Mouse (Mus musculus): ENCODE measurements at regions not wholly inside any gene's neighbourhood (a gene's known extent, or its start where the extent isn't known, plus 50 kb on each side); places are given as distances from the start of the nearest gene placed in this dataset.

DNA sequence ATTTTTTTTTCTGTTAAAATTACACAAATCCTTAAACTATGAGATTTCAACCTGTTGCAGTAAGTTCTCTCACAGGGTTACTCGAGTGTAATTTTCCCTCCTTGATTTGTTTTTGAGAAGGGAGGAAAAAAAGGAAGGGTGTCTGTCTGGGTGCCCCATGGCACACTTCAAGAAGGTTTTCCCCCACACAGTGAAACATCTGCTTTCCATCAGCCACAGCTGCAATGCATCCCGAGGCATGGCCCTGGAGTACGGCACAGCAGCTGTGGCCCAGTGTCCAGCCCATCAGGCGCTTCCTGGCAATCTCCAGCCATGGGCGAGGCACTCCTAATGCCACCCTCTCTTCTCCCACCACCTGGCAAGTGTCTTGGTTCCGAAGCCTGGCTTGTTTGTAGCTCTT, 331.8 kb upstream of the Sox9 start:
- Histone ChIP-seq H3K36me3 (ENCODE audit: control insufficient read depth, insufficient read depth) (no peaks in the 10 kb centered on the region), H3K4me3 (replicated peaks; ENCODE audit: low read length) (no peak overlapping the region), H3K9ac (replicated peaks; ENCODE audit: low read depth, low read length) (no peak overlapping the region), H3K27ac (ENCODE audit: low read length) (no peak overlapping the region), H3K27me3 (replicated peaks; ENCODE audit: control insufficient read depth, insufficient read depth, low read length) (no peaks in the 10 kb centered on the region), H3K4me1 (replicated peaks; ENCODE audit: control insufficient read depth, insufficient read depth, low read length) (no peaks in the 10 kb centered on the region), H3K9me3 (ENCODE audit: control insufficient read depth, low read length) (no peaks in the 10 kb centered on the region), H3K4me2 (ENCODE audit: low read length) (no peak overlapping the region)
- 65% methylated on average over 6 of the region's 6 CpGs for WGBS
- ATAC-seq = no peak

DNA sequence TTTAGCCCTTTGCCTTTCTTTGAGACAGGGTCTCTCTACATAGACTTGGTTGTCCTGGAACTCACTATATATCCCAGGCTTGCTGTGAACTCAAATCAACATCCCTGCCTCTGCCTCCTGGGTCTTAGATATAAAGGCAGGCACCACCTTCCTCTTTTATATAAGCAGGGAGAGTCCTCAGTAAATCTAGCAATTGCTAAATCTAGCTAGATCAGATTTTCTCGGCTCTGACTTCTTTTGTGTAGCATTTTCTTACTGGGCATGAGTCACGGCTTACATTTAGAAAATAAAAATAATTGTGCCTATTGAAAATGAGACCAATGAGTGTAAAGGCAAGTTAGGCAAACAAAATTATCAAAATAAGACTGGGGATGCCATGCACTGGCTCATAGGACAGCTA, 323.9 kb upstream of the Sox9 start:
- Histone ChIP-seq H3K36me3 (ENCODE audit: control insufficient read depth, insufficient read depth) (no peaks in the 10 kb centered on the region), H3K27ac (ENCODE audit: low read length) (no peak overlapping the region), H3K4me3 (replicated peaks; ENCODE audit: low read length) (no peak overlapping the region), H3K27me3 (replicated peaks; ENCODE audit: control insufficient read depth, insufficient read depth, low read length) (no peaks in the 10 kb centered on the region), H3K9me3 (ENCODE audit: control insufficient read depth, low read length) (no peaks in the 10 kb centered on the region), H3K9ac (replicated peaks; ENCODE audit: low read depth, low read length) (no peak overlapping the region), H3K4me2 (ENCODE audit: low read length) (no peak overlapping the region), H3K4me1 (replicated peaks; ENCODE audit: control insufficient read depth, insufficient read depth, low read length) (no peaks in the 10 kb centered on the region)
- 86% methylated on average over 2 of the region's 2 CpGs for WGBS
- no peak for ATAC-seq

DNA sequence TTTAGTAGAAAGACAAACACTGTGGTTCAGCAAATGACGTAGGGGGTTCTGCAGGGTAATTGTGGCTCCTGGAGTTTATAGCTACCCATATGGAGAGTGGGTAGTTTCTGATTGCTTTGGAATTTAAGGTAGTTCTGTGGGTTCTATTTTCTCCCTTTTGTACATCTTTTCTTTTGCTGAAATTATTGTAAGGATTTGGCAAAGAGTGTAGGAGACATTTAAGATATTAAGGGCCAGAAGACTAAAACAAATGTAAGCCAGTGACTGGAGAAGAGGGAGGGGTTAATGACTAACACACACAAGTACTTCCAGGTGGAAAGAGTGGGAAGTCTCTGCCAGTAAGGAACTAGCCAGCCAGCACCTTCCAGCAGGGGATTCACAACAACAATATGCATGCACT, 318.9 kb upstream of the Sox9 start:
- Histone ChIP-seq H3K27ac (ENCODE audit: low read length) (no peak overlapping the region), H3K4me1 (replicated peaks; ENCODE audit: control insufficient read depth, insufficient read depth, low read length) (no peaks in the 10 kb centered on the region), H3K9me3 (ENCODE audit: control insufficient read depth, low read length) (no peaks in the 10 kb centered on the region), H3K4me3 (replicated peaks; ENCODE audit: low read length) (no peak overlapping the region), H3K36me3 (ENCODE audit: control insufficient read depth, insufficient read depth) (no peaks in the 10 kb centered on the region), H3K27me3 (replicated peaks; ENCODE audit: control insufficient read depth, insufficient read depth, low read length) (no peaks in the 10 kb centered on the region), H3K4me2 (ENCODE audit: low read length) (no peak overlapping the region), H3K9ac (replicated peaks; ENCODE audit: low read depth, low read length) (no peak overlapping the region)
- no peak for ATAC-seq
- WGBS = 95% methylated on average over 1 of the region's 1 CpGs

DNA sequence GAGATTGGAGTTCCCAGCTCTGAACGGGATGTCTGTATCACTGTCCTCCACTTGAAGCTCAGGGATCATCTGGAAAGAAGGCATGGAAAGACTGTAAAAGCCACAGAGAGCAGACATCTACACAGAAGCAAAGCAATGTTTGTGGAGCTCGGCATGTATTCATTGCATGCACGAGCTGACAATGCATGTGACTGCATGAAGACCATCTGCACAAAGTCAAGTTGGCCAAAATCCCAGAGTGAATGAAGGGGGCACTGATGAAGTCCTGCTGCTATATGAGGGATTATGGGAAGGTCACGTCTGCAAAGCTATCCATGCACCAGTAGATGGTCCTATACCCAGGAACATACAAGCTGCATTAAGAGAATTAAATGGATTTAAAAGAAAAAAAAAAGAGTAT, 317.6 kb upstream of the Sox9 start:
- no peaks in the 10 kb centered on the region for H3K9me3 ChIP-seq (ENCODE audit: control insufficient read depth, low read length)
- no peaks in the 10 kb centered on the region for H3K4me1 ChIP-seq (replicated peaks; ENCODE audit: control insufficient read depth, insufficient read depth, low read length)
- ATAC-seq = no peak
- no peaks in the 10 kb centered on the region for H3K36me3 ChIP-seq (ENCODE audit: control insufficient read depth, insufficient read depth)
- H3K4me3 ChIP-seq (replicated peaks; ENCODE audit: low read length) = no peak overlapping the region
- H3K27ac ChIP-seq (ENCODE audit: low read length) = no peak overlapping the region
- 68% methylated on average over 4 of the region's 4 CpGs for WGBS
- no peak overlapping the region for H3K9ac ChIP-seq (replicated peaks; ENCODE audit: low read depth, low read length)
- H3K4me2 ChIP-seq (ENCODE audit: low read length) = no peak overlapping the region
- no peaks in the 10 kb centered on the region for H3K27me3 ChIP-seq (replicated peaks; ENCODE audit: control insufficient read depth, insufficient read depth, low read length)

DNA sequence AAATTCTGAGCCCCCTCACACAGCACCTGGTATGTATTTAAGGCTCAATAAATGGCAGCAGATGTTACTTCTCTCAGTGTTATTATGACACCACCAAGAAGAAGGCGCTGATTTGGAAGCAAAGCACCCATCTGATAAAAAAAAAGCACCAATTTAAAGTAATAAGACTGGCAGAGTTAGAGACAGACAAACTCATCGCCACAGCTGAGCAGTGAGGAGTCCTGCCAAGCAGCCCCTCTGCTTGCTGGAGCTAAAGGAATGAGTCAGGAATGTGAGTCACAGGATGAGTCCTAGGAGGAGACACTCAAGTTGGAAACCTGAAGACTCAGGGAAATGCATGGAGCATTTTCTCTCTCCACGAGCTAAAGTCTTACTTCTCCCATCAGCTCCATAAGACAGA, 311.7 kb upstream of the Sox9 start:
- WGBS = 60% methylated on average over 3 of the region's 3 CpGs
- Histone ChIP-seq H3K9ac (replicated peaks; ENCODE audit: low read depth, low read length) (no peak overlapping the region), H3K4me1 (replicated peaks; ENCODE audit: control insufficient read depth, insufficient read depth, low read length) (no peaks in the 10 kb centered on the region), H3K4me3 (replicated peaks; ENCODE audit: low read length) (no peak overlapping the region), H3K9me3 (ENCODE audit: control insufficient read depth, low read length) (no peaks in the 10 kb centered on the region), H3K27ac (ENCODE audit: low read length) (no peak overlapping the region), H3K36me3 (ENCODE audit: control insufficient read depth, insufficient read depth) (no peaks in the 10 kb centered on the region), H3K27me3 (replicated peaks; ENCODE audit: control insufficient read depth, insufficient read depth, low read length) (no peaks in the 10 kb centered on the region), H3K4me2 (ENCODE audit: low read length) (no peak overlapping the region)
- ATAC-seq = peak; percentile 43; the same call in 1 of the 2 replicates

DNA sequence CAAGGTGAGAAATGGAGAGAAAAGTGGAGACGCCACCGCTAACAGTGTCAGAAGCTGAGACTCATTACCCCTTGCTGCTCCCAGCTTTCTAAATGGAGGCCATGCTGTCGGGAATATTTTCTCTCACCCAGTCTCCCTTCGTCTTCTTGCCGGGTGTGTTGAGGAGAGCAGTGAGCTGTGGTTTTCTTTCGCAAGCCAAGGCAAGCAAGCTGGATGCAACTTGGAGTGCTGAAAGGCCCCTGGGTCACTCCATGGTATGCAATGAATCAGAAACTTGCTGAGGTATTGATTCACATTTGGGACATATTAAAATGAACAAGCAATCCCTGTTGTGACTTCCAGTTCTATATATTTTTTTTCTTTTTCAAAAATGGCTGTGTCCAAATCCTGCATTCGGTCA, 308.8 kb upstream of the Sox9 start:
- Histone ChIP-seq H3K36me3 (ENCODE audit: control insufficient read depth, insufficient read depth) (no peaks in the 10 kb centered on the region), H3K4me3 (replicated peaks; ENCODE audit: low read length) (no peak overlapping the region), H3K4me1 (replicated peaks; ENCODE audit: control insufficient read depth, insufficient read depth, low read length) (no peaks in the 10 kb centered on the region), H3K27me3 (replicated peaks; ENCODE audit: control insufficient read depth, insufficient read depth, low read length) (no peaks in the 10 kb centered on the region), H3K9me3 (ENCODE audit: control insufficient read depth, low read length) (no peaks in the 10 kb centered on the region), H3K27ac (ENCODE audit: low read length) (no peak overlapping the region), H3K4me2 (ENCODE audit: low read length) (no peak overlapping the region), H3K9ac (replicated peaks; ENCODE audit: low read depth, low read length) (no peak overlapping the region)
- no peak for ATAC-seq
- 84% methylated on average over 7 of the region's 7 CpGs for WGBS

DNA sequence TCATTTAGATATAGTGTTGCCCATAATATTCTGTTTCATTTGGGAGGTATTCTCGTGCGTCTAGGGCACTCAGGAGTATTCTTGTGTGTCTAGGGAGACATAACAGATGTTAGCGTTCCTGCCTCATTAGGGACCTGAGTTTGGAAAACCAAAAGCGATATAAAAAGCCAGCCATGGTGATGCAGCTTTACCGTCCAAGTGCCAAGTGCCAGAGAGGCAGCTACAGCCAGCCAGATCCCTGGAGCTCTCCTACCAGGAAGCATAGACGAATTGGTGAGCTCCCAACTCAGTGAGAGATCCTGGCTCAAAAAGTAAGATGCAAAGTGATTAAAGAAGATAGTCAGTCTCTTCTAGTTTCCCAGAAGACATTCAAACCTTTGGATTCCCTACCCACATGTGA, 308.3 kb upstream of the Sox9 start:
- Histone ChIP-seq H3K9ac (replicated peaks; ENCODE audit: low read depth, low read length) (no peak overlapping the region), H3K36me3 (ENCODE audit: control insufficient read depth, insufficient read depth) (no peaks in the 10 kb centered on the region), H3K27ac (ENCODE audit: low read length) (no peak overlapping the region), H3K9me3 (ENCODE audit: control insufficient read depth, low read length) (no peaks in the 10 kb centered on the region), H3K4me2 (ENCODE audit: low read length) (no peak overlapping the region), H3K27me3 (replicated peaks; ENCODE audit: control insufficient read depth, insufficient read depth, low read length) (no peaks in the 10 kb centered on the region), H3K4me3 (replicated peaks; ENCODE audit: low read length) (no peak overlapping the region), H3K4me1 (replicated peaks; ENCODE audit: control insufficient read depth, insufficient read depth, low read length) (no peaks in the 10 kb centered on the region)
- ATAC-seq = no peak
- 60% methylated on average over 6 of the region's 6 CpGs for WGBS

DNA sequence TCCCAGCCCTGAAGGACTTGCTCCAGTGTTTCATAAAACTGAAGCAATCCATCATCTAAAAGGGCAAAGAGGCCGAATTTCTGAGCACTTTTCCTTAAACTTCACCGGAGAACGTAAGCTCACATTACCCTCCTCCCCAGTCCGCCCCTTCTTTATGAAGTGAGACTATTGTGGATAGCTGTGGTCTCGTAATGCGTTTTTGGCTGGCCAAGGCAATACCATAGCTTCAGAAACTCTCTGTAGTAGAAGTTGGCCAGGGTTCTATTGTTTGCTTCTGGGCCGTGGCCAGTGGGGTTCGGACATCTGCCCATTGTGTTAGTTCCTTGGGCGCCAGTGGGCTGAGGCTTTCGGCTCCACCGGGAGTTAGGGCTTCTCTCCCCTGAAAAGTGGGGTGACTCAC, 301.7 kb upstream of the Sox9 start:
- Histone ChIP-seq H3K9me3 (ENCODE audit: control insufficient read depth, low read length) (no peaks in the 10 kb centered on the region), H3K4me3 (replicated peaks; ENCODE audit: low read length) (no peak overlapping the region), H3K27me3 (replicated peaks; ENCODE audit: control insufficient read depth, insufficient read depth, low read length) (no peaks in the 10 kb centered on the region), H3K4me2 (ENCODE audit: low read length) (peak overlapping the region; percentile 24; the same call in 1 of the 2 replicates), H3K9ac (replicated peaks; ENCODE audit: low read depth, low read length) (no peak overlapping the region), H3K4me1 (replicated peaks; ENCODE audit: control insufficient read depth, insufficient read depth, low read length) (peaks cover 3% of the 10 kb centered on the region; the same call in 1 of the 2 replicates), H3K27ac (ENCODE audit: low read length) (no peak overlapping the region), H3K36me3 (ENCODE audit: control insufficient read depth, insufficient read depth) (no peaks in the 10 kb centered on the region)
- 60% methylated on average over 11 of the region's 11 CpGs for WGBS
- no peak for ATAC-seq

DNA sequence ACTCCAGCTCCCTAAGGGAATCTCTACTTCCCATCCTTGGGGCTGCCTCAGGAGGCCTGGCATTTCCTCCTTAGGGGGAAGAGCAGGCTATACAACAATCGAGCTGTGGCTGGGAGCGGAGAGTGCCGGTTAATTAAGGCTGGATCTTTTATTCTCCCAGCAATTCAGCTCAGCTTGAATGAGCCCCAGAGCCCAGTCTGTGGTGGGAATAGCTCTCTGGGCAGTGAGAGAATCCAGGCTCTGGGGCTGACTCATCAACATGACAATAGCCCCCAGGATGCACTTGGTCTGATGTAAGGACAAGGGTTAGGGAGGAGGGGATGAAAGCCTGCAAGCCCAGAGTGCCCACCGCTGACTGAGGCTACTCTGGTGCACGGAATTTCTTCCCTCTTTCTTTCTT, 280.2 kb upstream of the Sox9 start:
- Histone ChIP-seq H3K9me3 (ENCODE audit: control insufficient read depth, low read length) (no peaks in the 10 kb centered on the region), H3K27me3 (replicated peaks; ENCODE audit: control insufficient read depth, insufficient read depth, low read length) (no peaks in the 10 kb centered on the region), H3K36me3 (ENCODE audit: control insufficient read depth, insufficient read depth) (no peaks in the 10 kb centered on the region), H3K4me3 (replicated peaks; ENCODE audit: low read length) (no peak overlapping the region), H3K4me1 (replicated peaks; ENCODE audit: control insufficient read depth, insufficient read depth, low read length) (peaks cover 4% of the 10 kb centered on the region), H3K9ac (replicated peaks; ENCODE audit: low read depth, low read length) (no peak overlapping the region), H3K27ac (ENCODE audit: low read length) (peak overlapping the region; percentile 3; the same call in 1 of the 2 replicates), H3K4me2 (ENCODE audit: low read length) (no peak overlapping the region)
- peak; percentile 99 for ATAC-seq
- 0% methylated on average over 5 of the region's 5 CpGs for WGBS

DNA sequence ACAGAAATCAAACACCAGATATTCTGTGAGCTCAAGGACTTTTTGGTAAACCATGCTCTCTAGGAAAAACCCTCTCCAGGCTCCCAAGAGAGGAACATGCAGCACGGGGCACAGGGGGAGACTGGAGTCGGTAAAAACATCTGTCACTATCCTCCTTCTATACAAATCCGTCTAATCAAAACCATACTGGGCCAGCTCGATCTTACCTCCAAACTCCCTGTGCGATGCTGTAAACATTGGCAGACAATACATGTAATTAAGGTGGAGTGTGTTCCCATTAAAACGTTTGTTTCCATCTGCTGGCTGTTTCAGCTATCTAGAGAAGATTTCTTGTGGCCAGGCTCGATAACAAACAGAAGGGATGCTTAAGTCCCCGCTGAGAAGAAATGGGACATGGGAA, 262.9 kb upstream of the Sox9 start:
- H3K4me2 ChIP-seq (ENCODE audit: low read length) = no peak overlapping the region
- no peak overlapping the region for H3K9ac ChIP-seq (replicated peaks; ENCODE audit: low read depth, low read length)
- WGBS = 45% methylated on average over 8 of the region's 8 CpGs
- no peaks in the 10 kb centered on the region for H3K27me3 ChIP-seq (replicated peaks; ENCODE audit: control insufficient read depth, insufficient read depth, low read length)
- H3K9me3 ChIP-seq (ENCODE audit: control insufficient read depth, low read length) = no peaks in the 10 kb centered on the region
- H3K4me3 ChIP-seq (replicated peaks; ENCODE audit: low read length) = no peak overlapping the region
- H3K27ac ChIP-seq (ENCODE audit: low read length) = no peak overlapping the region
- H3K4me1 ChIP-seq (replicated peaks; ENCODE audit: control insufficient read depth, insufficient read depth, low read length) = no peaks in the 10 kb centered on the region
- ATAC-seq = no peak
- no peaks in the 10 kb centered on the region for H3K36me3 ChIP-seq (ENCODE audit: control insufficient read depth, insufficient read depth)
